Mouse (Mus musculus) liver, postnatal 0 days (tissue): ENCODE results near the gene Celf2.

Source experiments
- CTCF ChIP-seq: sonication (generic); IDR thresholded peaks from 2 replicates; pipeline ENCODE4 v1.5.1; 2016; ENCODE audit warnings: antibody characterized with exemption, low read depth
- EP300 ChIP-seq: IDR thresholded peaks from 2 replicates; pipeline ENCODE4 v1.6.1; 2016; ENCODE audit warnings: antibody characterized with exemption, low read depth, mild to moderate bottlenecking

- TF ChIP-seq EP300 (no peak), CTCF (no peak)
Observed at GRCm38 (mm10) chr2:6651697-6652096, 857.7 kb downstream of the Celf2 start.
